Mouse (Mus musculus) E14TG2a.4 (cell line): ENCODE measurements around the gene Pla2g10.

Experiments used
- CTCF ChIP-seq: conservative IDR thresholded peaks from 2 replicates; pipeline ENCODE4 v1.5.1; 2014; ENCODE audit warnings: low read length
- NANOG ChIP-seq: IDR thresholded peaks from 2 replicates; pipeline ENCODE4 v1.6.1; 2014; ENCODE audit warnings: borderline replicate concordance, low read length, mixed read lengths
- POU5F1 ChIP-seq: IDR thresholded peaks from 2 replicates; pipeline ENCODE4 v1.6.1; 2014; ENCODE audit warnings: low read length, borderline replicate concordance

GRCm38 (mm10) chr16:13714910-13715309 is 15.9 kb downstream of the Pla2g10 start:
- TF ChIP-seq CTCF = no peak
- TF ChIP-seq NANOG = no peak
- no peak for TF ChIP-seq POU5F1
